Mouse (Mus musculus): ENCODE results near the gene Maco1. TPM values are rescaled to one million over a fixed set of nuclear protein-coding genes. Genes with fewer than 3 reads are reported as not detected.
A peak's percentile ranks its signal among the peaks of the same experiment; 100 is the strongest.

Gene Maco1
- total RNA-seq (2021) = 10 to 100 TPM; 18.6 to 22.1 TPM

- peak; percentile 100 for DNase-seq (ENCODE audit: low spot score)
- intact Hi-C loops (cut with DNase I) = no loop called here
These were observed at the start of gene Maco1 for GRCm38 (mm10) chr4:134853259-134853636. TSS of gene Maco1 (minus strand) at chr4:134853345.

DNA sequence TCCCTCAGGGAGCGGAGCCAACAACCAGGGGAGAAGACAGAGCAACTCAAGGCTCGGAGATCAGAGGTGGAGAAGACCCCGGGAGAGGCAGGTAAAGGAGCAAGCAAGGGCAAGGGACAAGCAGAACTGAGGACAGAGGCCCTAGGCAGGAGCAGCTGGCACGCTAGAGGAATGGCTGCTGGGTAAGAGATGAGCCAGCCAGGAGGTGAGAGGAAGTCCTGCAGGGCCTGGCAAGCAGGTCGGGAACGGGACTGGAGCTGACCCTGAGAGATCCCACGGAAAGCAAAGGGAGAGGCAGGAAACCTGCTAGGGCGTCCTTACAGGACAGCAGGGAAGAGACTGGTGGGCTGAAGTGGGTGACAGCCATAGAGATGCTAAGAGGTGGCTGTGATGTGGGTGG lies 48.0 kb upstream of the Maco1 start:
- no peak for DNase-seq (ENCODE audit: low spot score)
- intact Hi-C loops (cut with DNase I) = no loop called here

DNA sequence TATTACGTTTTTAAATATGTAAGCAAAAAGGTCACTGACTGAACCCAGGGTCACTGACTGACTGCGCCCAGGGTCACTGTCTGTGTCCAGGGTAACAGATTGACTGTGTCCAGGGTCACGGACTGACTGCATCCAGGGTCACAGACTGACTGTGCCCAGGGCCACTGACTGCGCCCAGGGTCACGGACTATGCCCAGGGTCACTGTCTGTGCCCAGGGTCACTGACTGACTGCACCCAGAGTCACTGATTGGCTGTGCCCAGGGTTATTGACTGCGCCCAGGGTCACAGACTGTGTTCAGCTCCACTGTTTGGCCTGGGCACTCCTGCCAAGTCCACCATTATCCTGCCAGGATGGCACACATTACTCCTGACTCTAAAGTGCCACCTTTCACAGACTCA lies 44.1 kb upstream of the Maco1 start:
- intact Hi-C loops (cut with DNase I) = no loop called here
- no peak for DNase-seq (ENCODE audit: low spot score)

GRCm38 (mm10) chr4:134892096-134892495 lies 39.0 kb upstream of the Maco1 start:
- DNase-seq (ENCODE audit: low spot score) = no peak
- intact Hi-C loops (cut with DNase I) = no loop called here

- intact Hi-C loops (cut with DNase I) = loop anchor here (10.0 kb wide), 1 partner anchor 340 kb away; no protein-coding TSS in a partner anchor
- no peak for DNase-seq (ENCODE audit: low spot score)
These were observed 31.2 kb upstream of the Maco1 start for GRCm38 (mm10) chr4:134884364-134884763.

DNA sequence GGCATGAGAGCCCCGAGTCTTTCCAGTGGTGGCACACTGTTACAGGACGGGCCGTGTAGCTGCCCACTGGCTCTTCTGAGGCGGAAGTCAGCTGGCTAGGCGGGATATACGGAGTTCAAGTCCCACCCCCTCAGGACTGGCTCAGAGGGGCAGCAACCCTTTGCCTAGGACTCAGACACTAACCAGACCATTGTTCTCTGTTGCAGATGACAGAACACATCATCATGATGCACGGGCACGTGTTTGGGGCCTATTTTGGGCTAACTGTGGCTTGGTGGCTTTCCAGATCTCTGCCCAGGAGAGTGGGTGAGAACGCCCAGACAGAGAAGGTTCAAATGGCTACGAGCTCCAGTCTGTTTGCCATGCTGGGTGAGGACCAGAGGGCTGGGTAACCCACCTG lies 30.7 kb upstream of the Maco1 start:
- intact Hi-C loops (cut with DNase I) = loop anchor here (10.0 kb wide), 1 partner anchor 339 kb away; no protein-coding TSS in a partner anchor
- no peak for DNase-seq (ENCODE audit: low spot score)

DNA sequence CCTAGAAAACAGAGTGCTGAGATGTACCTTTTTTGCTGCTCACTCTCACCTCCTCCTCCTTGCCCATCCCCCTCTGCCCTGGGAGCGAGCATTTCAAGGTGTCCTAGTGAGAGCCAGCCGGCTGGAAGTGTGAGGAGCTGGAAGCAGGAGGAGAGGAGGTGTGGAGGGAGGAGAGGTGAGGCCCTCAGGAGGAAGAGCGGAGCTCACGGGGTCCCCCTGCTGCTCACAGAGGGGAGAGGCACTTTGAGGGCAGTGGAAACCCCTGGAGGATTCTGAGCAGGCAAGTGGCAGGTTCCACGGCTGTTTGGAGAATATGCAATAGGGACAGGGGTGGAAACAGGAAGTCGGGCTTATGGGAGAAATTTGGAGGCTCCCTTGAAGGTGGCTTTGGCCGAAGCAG lies 30.1 kb upstream of the Maco1 start:
- no peak for DNase-seq (ENCODE audit: low spot score)
- intact Hi-C loops (cut with DNase I) = loop anchor here (10.0 kb wide), 1 partner anchor 338 kb away; no protein-coding TSS in a partner anchor

DNA sequence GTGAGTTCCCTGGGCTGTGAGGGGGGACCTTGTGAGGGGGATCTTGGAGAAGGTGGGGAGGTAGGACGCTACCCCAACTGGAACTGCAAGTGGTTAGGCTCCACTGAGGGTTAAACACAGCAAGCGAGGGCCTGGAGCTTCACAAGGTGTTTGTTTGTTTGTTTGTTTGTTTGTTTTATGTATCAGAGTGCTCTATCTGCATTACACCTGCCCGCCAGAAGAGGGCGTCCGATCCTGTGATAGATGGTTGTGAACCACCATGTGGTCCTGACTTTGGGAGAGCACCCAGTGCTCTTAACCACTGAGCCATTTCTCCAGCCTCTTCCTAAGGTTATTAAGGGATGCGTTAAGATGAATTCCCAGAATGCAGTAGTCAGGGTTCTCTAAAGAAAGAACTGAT lies 26.9 kb upstream of the Maco1 start:
- intact Hi-C loops (cut with DNase I) = loop anchor here (10.0 kb wide), 1 partner anchor 335 kb away; no protein-coding TSS in a partner anchor
- no peak for DNase-seq (ENCODE audit: low spot score)

- peak; percentile 23 for DNase-seq (ENCODE audit: low spot score)
- intact Hi-C loops (cut with DNase I) = loop anchor here (1.0 kb wide), 1 partner anchor 86 kb away; no protein-coding TSS in a partner anchor
These were observed 26.4 kb upstream of the Maco1 start for GRCm38 (mm10) chr4:134879410-134879981.

- no peak for DNase-seq (ENCODE audit: low spot score)
- intact Hi-C loops (cut with DNase I) = no loop called here
These were observed 23.0 kb upstream of the Maco1 start for GRCm38 (mm10) chr4:134876171-134876570.

DNA sequence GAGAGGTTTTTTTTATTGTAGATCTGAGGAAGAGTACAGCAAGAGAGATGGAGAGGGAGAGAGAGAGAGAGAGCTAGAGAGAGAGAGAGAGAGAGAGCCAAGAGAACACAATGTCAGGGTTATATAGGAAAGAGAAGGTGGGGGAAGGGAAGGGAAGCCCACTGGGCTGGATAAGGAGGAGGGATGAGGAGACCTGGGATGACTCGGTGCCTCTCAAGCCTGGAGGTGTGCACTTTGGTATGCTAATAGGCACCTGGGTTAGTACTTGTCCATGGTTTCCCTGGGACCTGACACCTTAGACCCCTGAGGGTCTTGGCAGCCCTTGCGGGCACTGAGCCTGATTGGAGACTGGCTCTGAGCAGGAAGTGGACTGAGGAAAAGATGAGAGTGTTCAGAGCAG lies 18.8 kb upstream of the Maco1 start:
- no peak for DNase-seq (ENCODE audit: low spot score)
- intact Hi-C loops (cut with DNase I) = no loop called here

- intact Hi-C loops (cut with DNase I) = no loop called here
- no peak for DNase-seq (ENCODE audit: low spot score)
These were observed 18.3 kb upstream of the Maco1 start for GRCm38 (mm10) chr4:134871477-134871876.

- DNase-seq (ENCODE audit: low spot score) = no peak
- intact Hi-C loops (cut with DNase I) = no loop called here
These were observed 16.8 kb upstream of the Maco1 start for GRCm38 (mm10) chr4:134869815-134870375.

DNA sequence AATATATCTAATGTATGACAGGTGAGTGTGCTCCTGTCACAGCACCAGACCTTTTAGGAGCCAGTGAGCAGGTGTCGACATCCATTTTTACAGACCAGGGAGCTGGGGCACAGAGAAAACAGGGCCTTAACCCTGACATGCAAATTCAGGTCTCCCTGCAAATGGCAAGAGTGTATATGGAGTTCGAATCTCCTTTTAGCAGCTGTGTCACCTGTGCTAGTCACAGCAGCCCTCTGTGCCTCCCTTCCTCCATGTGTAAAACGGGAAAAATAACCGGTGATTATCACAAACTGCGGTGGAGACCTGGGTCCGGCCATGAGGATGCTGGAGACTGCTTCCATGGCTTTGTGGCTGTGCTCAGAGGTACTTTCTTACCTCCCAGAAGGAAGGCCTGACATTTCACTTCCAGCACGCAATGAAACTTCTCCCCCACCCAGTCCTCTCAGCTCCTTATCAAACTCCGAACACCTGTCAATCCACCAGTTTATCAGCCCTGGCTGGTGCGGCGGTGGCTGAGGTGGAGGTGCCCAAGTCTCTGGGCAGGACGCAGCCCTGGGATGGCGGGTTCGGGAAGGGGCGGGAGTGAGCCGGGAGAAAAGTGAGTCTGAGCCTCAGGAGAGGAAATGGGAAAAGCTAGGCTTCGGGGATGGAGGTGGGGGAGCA lies 16.1 kb upstream of the Maco1 start:
- DNase-seq (ENCODE audit: low spot score) = no peak
- intact Hi-C loops (cut with DNase I) = no loop called here

DNA sequence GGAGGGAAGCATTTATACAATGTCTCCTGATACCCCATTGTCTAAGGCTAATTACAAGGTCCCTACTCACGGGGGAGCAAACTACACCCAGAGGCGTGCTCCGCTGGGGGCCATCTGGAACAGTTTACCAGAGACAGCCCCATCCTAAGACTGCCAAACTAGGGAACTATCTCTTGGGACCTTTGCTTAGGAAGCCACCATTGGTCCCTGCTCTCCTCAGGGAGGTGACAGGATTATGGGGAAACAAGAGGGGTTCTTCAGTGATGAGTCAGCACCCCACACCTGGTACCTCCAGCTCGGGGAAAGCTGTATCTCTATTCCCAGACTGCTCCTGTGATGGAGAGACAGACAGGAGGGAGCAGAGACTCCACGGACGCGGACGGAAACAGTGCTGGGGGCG lies 15.3 kb upstream of the Maco1 start:
- no peak for DNase-seq (ENCODE audit: low spot score)
- intact Hi-C loops (cut with DNase I) = no loop called here

GRCm38 (mm10) chr4:134868065-134868464 lies 14.9 kb upstream of the Maco1 start:
- no peak for DNase-seq (ENCODE audit: low spot score)

DNA sequence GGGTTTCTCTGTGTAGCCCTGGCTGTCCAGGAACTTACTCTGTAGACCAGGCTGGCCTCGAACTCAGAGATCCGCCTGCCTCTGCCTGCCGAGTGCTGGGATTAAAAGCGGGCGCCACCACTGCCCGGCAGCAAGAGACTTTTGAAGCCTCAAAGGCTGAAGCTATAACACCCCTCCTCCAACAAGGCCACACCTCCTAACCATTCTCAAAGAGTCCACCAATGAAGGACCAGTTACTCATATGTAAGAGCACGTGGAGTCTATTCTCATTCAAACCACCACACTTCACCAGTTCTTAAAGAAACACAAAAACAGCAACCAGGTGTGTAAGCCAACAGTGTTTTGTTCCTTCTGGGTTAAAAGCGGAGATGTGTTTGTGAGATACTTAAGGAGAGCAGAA lies 14.5 kb upstream of the Maco1 start:
- intact Hi-C loops (cut with DNase I) = no loop called here
- DNase-seq (ENCODE audit: low spot score) = no peak

More at GRCm38 (mm10) chr4:134868065-134868464, 14.9 kb upstream of the Maco1 start:
- intact Hi-C loops (cut with DNase I) = no loop called here

GRCm38 (mm10) chr4:134867213-134867612 lies 14.1 kb upstream of the Maco1 start:
- intact Hi-C loops (cut with DNase I) = no loop called here
- DNase-seq (ENCODE audit: low spot score) = no peak

DNA sequence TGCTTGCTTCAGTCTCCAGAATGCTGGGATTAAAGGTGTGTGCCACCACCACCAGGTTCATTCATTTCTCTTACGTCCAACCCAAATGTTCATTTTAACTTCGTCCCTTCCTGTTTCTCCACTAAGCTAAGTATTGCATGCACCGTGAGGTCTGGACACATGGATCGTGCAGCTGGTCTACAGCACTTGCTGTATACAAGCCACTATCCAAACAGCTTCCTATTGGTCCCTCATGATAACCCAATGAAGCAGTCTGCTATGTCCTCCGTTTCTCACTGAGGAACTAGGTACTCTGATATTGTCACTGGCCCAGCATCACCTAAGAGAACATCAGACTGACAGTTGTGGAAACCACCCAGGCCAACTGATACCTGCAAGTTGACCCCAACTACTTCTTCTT lies 12.6 kb upstream of the Maco1 start:
- no peak for DNase-seq (ENCODE audit: low spot score)

DNA sequence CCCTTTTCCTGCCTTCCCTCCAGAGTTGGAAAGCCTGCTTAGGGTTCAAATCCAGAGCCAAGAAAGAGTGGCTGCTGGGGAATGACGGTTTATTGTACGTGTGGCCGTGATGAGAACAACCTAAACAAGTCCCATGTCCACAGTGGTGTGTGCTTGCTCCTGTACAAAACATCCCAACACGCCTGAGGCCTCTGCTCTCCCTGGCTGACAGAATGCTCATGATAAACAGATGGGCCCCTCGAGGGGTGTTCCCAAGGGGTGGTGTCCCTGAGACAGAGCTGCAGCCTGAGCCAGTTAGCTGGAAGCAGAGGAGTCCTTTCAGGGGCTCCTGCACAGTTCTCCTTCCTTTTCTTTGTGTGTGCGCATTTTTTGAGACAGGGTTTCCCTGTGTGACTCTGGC lies 12.2 kb upstream of the Maco1 start:
- DNase-seq (ENCODE audit: low spot score) = no peak
- intact Hi-C loops (cut with DNase I) = no loop called here

More for the DNA sequence above, 12.6 kb upstream of the Maco1 start:
- intact Hi-C loops (cut with DNase I) = no loop called here

GRCm38 (mm10) chr4:134863937-134864729 lies 11.0 kb upstream of the Maco1 start, which contains the start of gene Rhd:
TSS of gene Rhd (plus strand) at chr4:134864536.
- intact Hi-C loops (cut with DNase I) = no loop called here
- DNase-seq (ENCODE audit: low spot score) = no peak

Measured in heart, postnatal 25 days (tissue).